Mouse (Mus musculus) natural killer cell, adult 2 months (primary cell): ENCODE data around the gene Sstr1.

Experiments used
- DNase-seq, 2 experiments: peaks; one replicate each; pipeline ENCODE4 v3.0.0; 2022; ENCODE audit warnings: low spot score in 2 of 2

The Sstr1 gene

DNA sequence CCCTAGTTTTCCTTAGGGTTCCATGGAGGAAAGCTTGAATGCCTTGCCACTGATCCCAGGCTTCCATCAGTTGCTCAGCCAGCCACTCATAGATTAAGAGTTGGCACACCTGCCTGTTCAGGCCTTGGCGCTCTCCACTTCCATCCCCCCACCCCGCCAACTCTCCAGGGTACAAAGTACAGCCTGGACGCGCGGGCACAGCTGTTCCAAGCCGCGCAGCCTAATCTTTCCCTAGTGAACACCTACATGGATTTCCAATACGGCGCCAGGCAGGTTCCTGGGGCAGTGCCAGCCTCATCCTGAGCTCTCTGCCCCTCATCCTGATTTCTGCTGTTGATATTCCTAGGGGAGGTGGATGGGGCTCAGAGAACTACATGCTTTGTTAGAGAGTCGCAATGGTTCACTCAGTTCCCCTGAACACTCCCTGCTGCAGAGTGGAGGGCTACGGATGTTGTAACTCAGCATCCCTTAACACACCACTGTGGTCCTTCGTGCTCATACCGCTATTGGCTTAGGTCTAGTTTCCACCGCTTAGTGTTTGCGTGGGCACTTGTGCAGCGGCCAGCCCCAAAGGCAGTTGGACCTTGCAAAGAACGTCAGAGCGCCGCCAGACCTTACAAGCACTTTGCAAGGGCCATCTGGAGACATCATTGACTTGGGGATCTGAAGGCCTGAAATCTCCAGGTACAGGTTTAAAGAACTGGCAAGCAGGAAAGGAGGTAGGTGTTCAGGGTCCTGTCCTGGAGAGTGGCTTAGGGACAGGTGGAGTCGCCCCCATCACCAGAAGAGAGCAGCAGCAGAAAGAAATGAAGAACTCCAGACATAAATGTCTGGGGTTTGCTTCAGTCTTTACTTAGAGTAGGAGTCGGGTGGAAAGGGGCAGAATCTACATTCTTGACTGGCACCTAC is at the start of gene Sstr1:
Gene Sstr1, plus strand, starts transcription at position 610 of the 909 bp plus-strand sequence.
- no peak for DNase-seq

GRCm38 (mm10) chr12:58198810-58199209 is 12.8 kb upstream of the Sstr1 start:
- DNase-seq: no peak

DNA sequence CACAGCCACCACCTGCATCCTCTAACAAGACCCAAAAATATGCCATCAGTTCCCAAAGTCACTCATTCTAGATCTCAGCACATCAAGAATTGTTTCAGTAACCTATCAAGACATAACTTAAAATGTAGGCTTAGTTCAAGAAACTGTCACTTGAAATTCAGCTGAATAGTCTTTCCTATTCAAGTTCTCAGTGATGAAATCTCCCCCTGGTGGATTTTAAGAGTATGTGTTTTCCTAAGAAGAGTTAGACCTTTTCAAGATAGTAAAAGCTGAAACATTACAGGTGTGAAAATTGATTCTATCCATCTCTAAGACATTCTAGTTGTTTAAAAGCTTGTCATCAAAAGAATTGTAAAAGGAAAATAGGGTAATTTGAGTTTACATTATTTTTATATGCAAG is 10.4 kb upstream of the Sstr1 start:
- DNase-seq: no peak

DNA sequence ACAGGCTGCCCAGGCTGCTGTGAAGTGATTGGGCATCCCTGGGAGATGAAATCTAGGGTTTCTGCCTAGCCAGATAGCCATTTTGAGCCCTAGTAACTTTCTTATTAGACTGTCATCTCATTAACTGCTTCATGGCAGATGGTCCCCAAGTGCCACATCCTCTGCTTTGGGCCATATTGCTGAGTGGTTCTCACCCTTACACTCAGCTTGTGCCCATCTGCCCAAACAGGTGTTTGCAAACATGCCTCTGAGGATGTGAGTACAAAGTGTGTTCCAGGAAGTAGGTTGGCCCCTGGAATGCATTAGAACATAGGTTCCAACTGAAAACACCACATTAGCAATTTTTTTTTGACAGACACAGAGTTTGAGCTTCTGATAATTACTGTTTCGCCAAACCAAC is 3.6 kb upstream of the Sstr1 start:
- no peak for DNase-seq

DNA sequence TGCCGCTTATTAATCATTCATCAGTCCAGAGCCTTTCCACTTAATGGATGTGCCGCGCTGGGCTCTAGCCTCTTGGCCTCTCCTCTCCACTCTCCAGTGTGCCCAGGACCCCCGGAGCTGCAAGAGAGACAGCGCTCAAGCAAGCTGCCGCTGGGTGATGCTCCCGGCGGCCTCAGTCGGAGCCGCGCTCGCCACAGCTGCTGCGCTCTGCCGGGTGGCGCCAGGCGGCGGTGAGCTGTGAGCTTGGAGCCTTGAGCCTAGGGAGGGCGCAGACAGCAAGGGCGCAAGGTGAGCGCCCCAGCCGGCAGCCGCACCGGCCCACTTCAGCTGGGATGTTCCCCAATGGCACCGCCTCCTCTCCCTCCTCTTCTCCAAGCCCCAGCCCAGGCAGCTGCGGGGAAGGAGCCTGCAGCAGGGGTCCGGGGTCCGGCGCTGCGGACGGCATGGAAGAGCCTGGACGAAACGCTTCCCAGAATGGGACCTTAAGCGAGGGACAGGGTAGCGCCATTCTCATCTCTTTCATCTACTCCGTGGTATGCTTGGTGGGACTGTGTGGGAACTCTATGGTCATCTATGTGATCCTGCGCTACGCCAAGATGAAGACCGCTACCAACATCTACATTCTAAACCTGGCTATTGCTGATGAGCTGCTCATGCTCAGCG is 820 bp downstream of the Sstr1 start:
- no peak for DNase-seq

- DNase-seq: no peak
These were observed 1.4 kb downstream of the Sstr1 start for GRCm38 (mm10) chr12:58212924-58213450.

- no peak for DNase-seq
These were observed 2.1 kb downstream of the Sstr1 start for GRCm38 (mm10) chr12:58213451-58214288.

- DNase-seq: no peak
These were observed 2.9 kb downstream of the Sstr1 start for GRCm38 (mm10) chr12:58214289-58215136.

DNA sequence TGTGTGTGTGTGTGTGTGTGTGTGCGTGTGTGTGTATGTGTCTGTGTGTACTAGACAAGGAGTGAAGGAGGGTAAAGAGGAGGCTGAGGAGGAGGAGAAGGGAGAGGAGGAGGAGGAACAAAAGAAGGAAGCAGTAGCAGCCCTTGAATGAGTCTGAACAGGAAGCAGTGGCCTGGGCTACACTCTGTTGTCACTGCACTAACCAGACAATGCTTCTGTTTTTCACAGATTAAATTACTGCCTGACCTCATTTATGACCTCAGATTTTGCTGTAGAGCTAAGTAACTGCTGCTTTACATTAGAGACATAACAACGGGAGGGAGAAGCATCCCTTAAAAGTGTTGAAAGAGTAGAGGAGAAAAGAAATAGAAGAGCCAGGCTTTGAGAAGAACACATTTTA is 4.6 kb downstream of the Sstr1 start:
- DNase-seq: no peak

DNA sequence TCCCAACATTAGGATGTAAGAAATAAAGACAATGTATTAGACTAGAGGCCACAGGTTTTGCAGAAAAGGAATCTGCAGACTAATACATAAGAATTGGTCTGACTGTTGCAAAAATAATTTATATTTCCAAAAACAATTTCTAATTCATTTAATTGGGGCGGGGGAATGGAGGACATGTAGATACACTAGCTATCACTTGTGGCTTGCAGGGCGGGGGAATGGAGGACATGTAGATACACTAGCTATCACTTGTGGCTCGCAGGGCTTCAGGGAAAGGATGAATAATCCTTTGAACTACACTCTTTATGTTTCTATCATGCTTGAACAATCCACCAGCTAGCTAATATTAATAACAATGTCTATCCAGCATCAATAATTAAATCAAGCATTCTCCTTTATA is 7.5 kb downstream of the Sstr1 start:
- no peak for DNase-seq

DNA sequence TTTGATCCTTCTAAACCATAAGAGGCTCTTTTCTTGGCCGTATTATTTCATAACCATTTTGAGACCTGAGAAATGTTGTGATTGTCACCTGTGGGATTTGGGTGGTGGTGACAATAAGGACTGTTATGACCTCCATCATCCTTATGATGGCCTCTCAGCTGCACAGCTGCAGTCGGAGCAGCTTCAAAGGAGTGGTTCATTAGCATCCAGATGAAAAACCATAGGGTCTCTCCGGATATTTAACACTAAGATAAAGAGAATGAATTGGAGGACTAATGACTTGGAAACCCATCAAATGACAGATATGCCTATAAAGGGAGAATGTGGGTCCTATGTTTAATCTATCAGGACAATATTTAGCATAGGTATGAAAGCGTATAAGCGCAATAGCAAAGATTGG is 14.1 kb downstream of the Sstr1 start:
- no peak for DNase-seq

DNA sequence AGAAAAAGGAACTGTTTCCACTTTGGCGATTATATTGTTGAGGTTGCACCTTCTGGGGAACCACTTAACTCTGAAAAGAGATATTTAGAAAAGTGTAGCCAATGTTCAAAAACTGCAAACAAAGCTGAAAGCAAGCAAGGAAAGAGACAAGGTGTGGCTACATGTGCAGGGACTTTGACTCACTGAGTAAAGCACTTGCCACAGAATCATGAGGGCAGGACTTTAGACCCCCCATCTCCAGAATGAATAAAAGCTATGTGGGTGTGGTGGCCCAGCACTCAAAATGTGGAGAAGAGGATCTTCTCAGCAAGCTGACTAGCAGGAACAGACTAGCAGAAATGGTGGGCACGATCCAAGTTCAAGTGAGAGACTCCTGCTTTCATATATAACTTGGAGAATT is 20.9 kb downstream of the Sstr1 start:
- no peak for DNase-seq

- no peak for DNase-seq
These were observed 40.3 kb downstream of the Sstr1 start for GRCm38 (mm10) chr12:58251901-58252300.
